In genomic region chr2:120656711-120657110, GRCm38 (mm10) we compare ENCODE assay signal across 28 mouse cellular contexts. TPM values are rescaled to one million over a fixed set of nuclear protein-coding genes. Genes with fewer than 3 reads are reported as not detected.
DNase-seq lines count a peak whose midpoint lies in the region; ATAC-seq and TF ChIP-seq lines count a peak whose summit lies in the region.
"Had no signal": no experiment of that assay in that cellular context is flagged by ENCODE, and none has a peak within 500 bp of the region (broad histone marks: within the 10 kb centered on the region; RNA-seq: fewer than 3 reads in every experiment).

No protein-coding gene starts in this region.

- no peak for TF ChIP-seq POLR2A in MEL (IDR thresholded peaks at IDR 0.05; ENCODE audit: control insufficient read depth in 1 of 2, insufficient read depth in 1 of 2, low read depth in 1 of 2, low read length in 2 of 2, poor library complexity in 1 of 2)

- TF ChIP-seq EP300 in MEL (IDR thresholded peaks at IDR 0.05; ENCODE audit: low read depth in 1 of 2, low read length in 2 of 2) = peak; percentile 82 to 91

- no peak overlapping the region for H3K4me3 ChIP-seq in MEL (ENCODE audit: control insufficient read depth in 1 of 2, insufficient read depth in 1 of 2, low read depth in 2 of 2, low read length in 2 of 2)
- H3K4me3 ChIP-seq in liver, embryonic 16.5 days (ENCODE audit: low read depth, low read length) = no peak overlapping the region
- H3K4me3 ChIP-seq in stomach, embryonic 16.5 days (replicated peaks; ENCODE audit: low read length) = no peak overlapping the region
- no peak overlapping the region for H3K4me3 ChIP-seq in hindbrain, embryonic 13.5 days
- H3K4me3 ChIP-seq: embryonic facial prominence, embryonic 13.5 days; forebrain, embryonic 10.5 days; forebrain, embryonic 15.5 days; heart, embryonic 12.5 days; hindbrain, embryonic 15.5 days; left cerebral cortex, adult 2 months; limb, embryonic 13.5 days; midbrain, embryonic 10.5 days had no signal

- H3K27me3 ChIP-seq in MEL (ENCODE audit: control insufficient read depth in 1 of 2, insufficient read depth in 2 of 2, low read length in 2 of 2) = no peaks in the 10 kb centered on the region
- no peaks in the 10 kb centered on the region for H3K27me3 ChIP-seq in liver, embryonic 16.5 days (ENCODE audit: control insufficient read depth, insufficient read depth, low read depth, low read length)
- H3K27me3 ChIP-seq in stomach, embryonic 16.5 days (ENCODE audit: control insufficient read depth, insufficient read depth, low read length) = no peaks in the 10 kb centered on the region
- H3K27me3 ChIP-seq in hindbrain, embryonic 13.5 days = no peaks in the 10 kb centered on the region
- H3K27me3 ChIP-seq: CH12.LX; embryonic facial prominence, embryonic 13.5 days; forebrain, embryonic 15.5 days; heart, embryonic 12.5 days; hindbrain, embryonic 15.5 days; limb, embryonic 13.5 days; Patski had no signal

- peaks cover 23 to 42% of the 10 kb centered on the region in 2 experiments for H3K4me1 ChIP-seq in MEL (ENCODE audit: control insufficient read depth in 1 of 2, insufficient read depth in 2 of 2, low read length in 2 of 2)
- peaks cover 23% of the 10 kb centered on the region for H3K4me1 ChIP-seq in liver, embryonic 16.5 days (ENCODE audit: control insufficient read depth, low read depth, low read length)
- no peaks in the 10 kb centered on the region for H3K4me1 ChIP-seq in stomach, embryonic 16.5 days (ENCODE audit: control insufficient read depth, insufficient read depth, low read length)
- no peaks in the 10 kb centered on the region; the same call in 1 of the 2 replicates for H3K4me1 ChIP-seq in hindbrain, embryonic 13.5 days (replicated peaks)
- H3K4me1 ChIP-seq: embryonic facial prominence, embryonic 13.5 days; forebrain, embryonic 10.5 days; forebrain, embryonic 15.5 days; hindbrain, embryonic 15.5 days; midbrain, embryonic 10.5 days had no signal

- TF ChIP-seq CTCF in MEL (IDR thresholded peaks at IDR 0.05 in 2 of 3, conservative IDR thresholded peaks at IDR 0.05 in 1 of 3; ENCODE audit: control insufficient read depth in 1 of 3, insufficient read depth in 1 of 3, low read depth in 2 of 3, low read length in 3 of 3, poor library complexity in 1 of 3, severe bottlenecking in 1 of 3) = no peak

- peak; percentile 16 for ATAC-seq in common myeloid progenitor, adult 5-6 weeks (replicated peaks; ENCODE audit: low read depth, poor library complexity, severe bottlenecking)
- peak; percentile 42 for ATAC-seq in liver, embryonic 16.5 days (ENCODE audit: low read depth)
- peak; percentile 77; the same call in 1 of the 2 replicates for ATAC-seq in stomach, embryonic 16.5 days (ENCODE audit: insufficient read depth, low FRiP score)
- ATAC-seq in hindbrain, embryonic 13.5 days (ENCODE audit: low FRiP score) = no peak
- ATAC-seq: forebrain, embryonic 15.5 days; midbrain, embryonic 16.5 days; Patski had no signal

- no peak overlapping the region for H3K4me2 ChIP-seq in liver, embryonic 16.5 days (ENCODE audit: low read depth, low read length)
- no peak overlapping the region for H3K4me2 ChIP-seq in stomach, embryonic 16.5 days (ENCODE audit: low read depth, low read length)
- H3K4me2 ChIP-seq in hindbrain, embryonic 13.5 days = no peak overlapping the region
- H3K4me2 ChIP-seq: embryonic facial prominence, embryonic 13.5 days; forebrain, embryonic 15.5 days; heart, embryonic 12.5 days; hindbrain, embryonic 15.5 days; limb, embryonic 13.5 days had no signal

- H3K9me3 ChIP-seq in MEL (replicated peaks; ENCODE audit: insufficient read depth, low read length) = no peaks in the 10 kb centered on the region
- H3K9me3 ChIP-seq in liver, embryonic 16.5 days (replicated peaks; ENCODE audit: control insufficient read depth, low read length) = no peaks in the 10 kb centered on the region
- H3K9me3 ChIP-seq in stomach, embryonic 16.5 days (replicated peaks; ENCODE audit: control insufficient read depth, low read length) = no peaks in the 10 kb centered on the region
- H3K9me3 ChIP-seq in hindbrain, embryonic 13.5 days = no peaks in the 10 kb centered on the region
- H3K9me3 ChIP-seq: embryonic facial prominence, embryonic 13.5 days; forebrain, embryonic 10.5 days; forebrain, embryonic 15.5 days; heart, embryonic 12.5 days; hindbrain, embryonic 15.5 days; limb, embryonic 13.5 days; midbrain, embryonic 10.5 days had no signal

- H3K79me2 ChIP-seq in MEL (ENCODE audit: control insufficient read depth, insufficient read depth, low read length, poor library complexity) = no peaks in the 10 kb centered on the region

- no peak for TF ChIP-seq RAD21 in MEL (IDR thresholded peaks at IDR 0.05; ENCODE audit: low read depth, low read length)

- peak; percentile 81 for DNase-seq in MEL (ENCODE audit: low read depth, low spot score)
- no peak for DNase-seq in right cerebral cortex, postnatal 10 days (ENCODE audit: low spot score in 2 of 2)
- DNase-seq in cerebellum, adult 11 months = no peak
- DNase-seq: adrenal gland, postnatal 10 days; cerebellum, adult 9-10 months; gastrocnemius, postnatal 25 days; heart, adult 18-20 months; kidney, postnatal 25 days; lung, adult 2 months; lung, postnatal 10 days; right cerebral cortex, postnatal 4 days; thymus, postnatal 25 days had no signal

- 11% methylated on average over 2 of the region's 2 CpGs for WGBS in liver, embryonic 16.5 days (ENCODE audit: insufficient replicate concordance)
- WGBS in stomach, embryonic 16.5 days = 82% methylated on average over 2 of the region's 2 CpGs
- WGBS in hindbrain, embryonic 13.5 days = 98% methylated on average over 2 of the region's 2 CpGs

- peak overlapping the region; percentile 65 for H3K27ac ChIP-seq in MEL (ENCODE audit: control insufficient read depth, low read depth, low read length)
- no peak overlapping the region for H3K27ac ChIP-seq in liver, embryonic 16.5 days (ENCODE audit: low read length)
- no peak overlapping the region for H3K27ac ChIP-seq in stomach, embryonic 16.5 days (ENCODE audit: low read length)
- no peak overlapping the region for H3K27ac ChIP-seq in hindbrain, embryonic 13.5 days
- H3K27ac ChIP-seq: embryonic facial prominence, embryonic 13.5 days; forebrain, embryonic 10.5 days; forebrain, embryonic 15.5 days; hindbrain, embryonic 15.5 days; left cerebral cortex, adult 2 months; limb, embryonic 13.5 days; macrophage; midbrain, embryonic 10.5 days had no signal

- no peak overlapping the region for H3K9ac ChIP-seq in MEL (ENCODE audit: control insufficient read depth, low read depth, low read length, poor library complexity, severe bottlenecking)
- no peak overlapping the region for H3K9ac ChIP-seq in liver, embryonic 16.5 days (ENCODE audit: low read depth, low read length)
- no peak overlapping the region for H3K9ac ChIP-seq in stomach, embryonic 16.5 days (ENCODE audit: low read length)
- no peak overlapping the region for H3K9ac ChIP-seq in hindbrain, embryonic 13.5 days
- H3K9ac ChIP-seq: embryonic facial prominence, embryonic 13.5 days; forebrain, embryonic 15.5 days; heart, embryonic 12.5 days; hindbrain, embryonic 15.5 days; limb, embryonic 13.5 days had no signal

- peaks cover 0 to 48% of the 10 kb centered on the region in 2 experiments; a peak in 2 of 4 replicates for H3K36me3 ChIP-seq in MEL (ENCODE audit: control insufficient read depth in 1 of 2, insufficient read depth in 2 of 2, low read length in 2 of 2)
- H3K36me3 ChIP-seq in liver, embryonic 16.5 days (ENCODE audit: control insufficient read depth, insufficient read depth) = no peaks in the 10 kb centered on the region
- H3K36me3 ChIP-seq in stomach, embryonic 16.5 days (ENCODE audit: control insufficient read depth, insufficient read depth, low read length) = no peaks in the 10 kb centered on the region
- no peaks in the 10 kb centered on the region for H3K36me3 ChIP-seq in hindbrain, embryonic 13.5 days
- H3K36me3 ChIP-seq: embryonic facial prominence, embryonic 13.5 days; forebrain, embryonic 10.5 days; forebrain, embryonic 15.5 days; heart, embryonic 12.5 days; hindbrain, embryonic 15.5 days; limb, embryonic 13.5 days; midbrain, embryonic 10.5 days had no signal

TF ChIP-seq in MEL, 35 proteins besides CTCF, POLR2A, EP300 and RAD21 (continues in another document):
- TF ChIP-seq MAX (IDR thresholded peaks at IDR 0.05; ENCODE audit: low read length) (peak; percentile 55; the same call in 1 of the 2 replicates), MYC (IDR thresholded peaks at IDR 0.05; ENCODE audit: low read depth, low read length) (peak; percentile 62; the same call in 1 of the 2 replicates), KAT2A (conservative IDR thresholded peaks at IDR 0.05; ENCODE audit: low read depth, low read length) (no peak), RCOR1 (IDR thresholded peaks at IDR 0.05; ENCODE audit: low read depth, low read length) (peak; percentile 93), USF2 (IDR thresholded peaks at IDR 0.05; ENCODE audit: borderline replicate concordance in 1 of 2, insufficient read depth in 1 of 2, low read depth in 1 of 2, low read length in 2 of 2) (no peak)

RNA-seq across cellular contexts. Expression of gene Stard9, which starts 27.8 kb away (rescaled TPM):
- 0.46 and 0.50 TPM in 2 replicates for total RNA-seq in MEL (2012; rRNA removed)
- polyA plus RNA-seq in MEL (2012; ENCODE audit: insufficient read depth in 1 of 2, insufficient read length in 2 of 2, low read depth in 1 of 2, low replicate concordance in 2 of 2, missing spikeins in 1 of 2) = 1 to 10 TPM in 1 of 2 experiments, not detected in 1; 1.1 TPM
- 1.6 and 2.5 TPM in 2 replicates for total RNA-seq in common myeloid progenitor, adult 5-6 weeks (2017)
- polyA plus RNA-seq in liver, embryonic 16.5 days (2015; fragmentation: Nextera tagmentation; extraction: Ambion mirVana) = 0.92 and 0.94 TPM in 2 replicates
- 5.2 and 5.7 TPM in 2 replicates for polyA plus RNA-seq in stomach, embryonic 16.5 days (2015; fragmentation: Nextera tagmentation; extraction: Ambion mirVana)
- 5.0 TPM in 2 replicates for polyA plus RNA-seq in hindbrain, embryonic 13.5 days (2015; fragmentation: Nextera tagmentation; extraction: Ambion mirVana)

RNA-seq across cellular contexts. Expression of gene Lrrc57, which starts 47.4 kb away (rescaled TPM):
- 8.1 and 11.1 TPM in 2 replicates for total RNA-seq in MEL (2012; rRNA removed)
- 10 to 100 TPM in 1 of 2 experiments, not detected in 1; 17.5 TPM for polyA plus RNA-seq in MEL (2012; ENCODE audit: insufficient read depth in 1 of 2, insufficient read length in 2 of 2, low read depth in 1 of 2, low replicate concordance in 2 of 2, missing spikeins in 1 of 2)
- 15.0 and 22.8 TPM in 2 replicates for total RNA-seq in common myeloid progenitor, adult 5-6 weeks (2017)
- 11.4 and 12.7 TPM in 2 replicates for polyA plus RNA-seq in liver, embryonic 16.5 days (2015; fragmentation: Nextera tagmentation; extraction: Ambion mirVana)
- polyA plus RNA-seq in stomach, embryonic 16.5 days (2015; fragmentation: Nextera tagmentation; extraction: Ambion mirVana) = 18.4 and 20.9 TPM in 2 replicates
- polyA plus RNA-seq in hindbrain, embryonic 13.5 days (2015; fragmentation: Nextera tagmentation; extraction: Ambion mirVana) = 34.1 and 36.1 TPM in 2 replicates

RNA-seq across cellular contexts. Expression of gene Haus2, which starts 47.5 kb away (rescaled TPM):
- total RNA-seq in MEL (2012; rRNA removed) = 15.8 and 16.7 TPM in 2 replicates
- polyA plus RNA-seq in MEL (2012; ENCODE audit: insufficient read depth in 1 of 2, insufficient read length in 2 of 2, low read depth in 1 of 2, low replicate concordance in 2 of 2, missing spikeins in 1 of 2) = 10 to 100 TPM in 1 of 2 experiments, not detected in 1; 14.5 TPM
- 22.5 and 28.5 TPM in 2 replicates for total RNA-seq in common myeloid progenitor, adult 5-6 weeks (2017)
- polyA plus RNA-seq in liver, embryonic 16.5 days (2015; fragmentation: Nextera tagmentation; extraction: Ambion mirVana) = 9.1 and 9.7 TPM in 2 replicates
- polyA plus RNA-seq in stomach, embryonic 16.5 days (2015; fragmentation: Nextera tagmentation; extraction: Ambion mirVana) = 17.6 and 20.5 TPM in 2 replicates
- 29.3 and 31.8 TPM in 2 replicates for polyA plus RNA-seq in hindbrain, embryonic 13.5 days (2015; fragmentation: Nextera tagmentation; extraction: Ambion mirVana)
